Mouse (Mus musculus) limb, embryonic 15.5 days (tissue): Measurements from ENCODE around the gene Unc5c. TPM values are rescaled to one million over a fixed set of nuclear protein-coding genes. Genes with fewer than 3 reads are reported as not detected.

Experiments used
- ATAC-seq: fragments of 200-750 bp; cut with Nextera tagmentation; 2 replicates; pipeline ENCODE4 v1.8.0; 2017; ENCODE audit warnings: low read depth, moderate TSS enrichment; ENCODE audit not compliant: insufficient number of reproducible peaks, low FRiP score, low TSS enrichment
- H3K27ac ChIP-seq: fragments of 300-500 bp; sonication (generic); 2 replicates; pipeline ENCODE4 v1.5.1; 2015; ENCODE audit warnings: moderate library complexity, mild to moderate bottlenecking, inconsistent platforms
- H3K27me3 ChIP-seq: fragments of 300-500 bp; sonication (generic); 2 replicates; pipeline ENCODE4 v1.6.1; 2015; ENCODE audit warnings: inconsistent platforms
- H3K36me3 ChIP-seq: fragments of 300-500 bp; sonication (generic); 2 replicates; pipeline ENCODE4 v1.6.1; 2015; ENCODE audit warnings: inconsistent platforms
- H3K4me1 ChIP-seq: fragments of 300-500 bp; sonication (generic); 2 replicates; pipeline ENCODE4 v1.6.1; 2015; ENCODE audit warnings: inconsistent platforms
- H3K4me2 ChIP-seq: fragments of 300-500 bp; sonication (generic); 2 replicates; pipeline ENCODE4 v1.6.1; 2015; ENCODE audit warnings: mild to moderate bottlenecking, inconsistent platforms
- H3K4me3 ChIP-seq: fragments of 300-500 bp; sonication (generic); 2 replicates; pipeline ENCODE4 v1.5.1; 2015; ENCODE audit warnings: mild to moderate bottlenecking, inconsistent platforms
- H3K9ac ChIP-seq: fragments of 300-500 bp; sonication (generic); 2 replicates; pipeline ENCODE4 v1.6.1; 2015; ENCODE audit warnings: inconsistent platforms
- H3K9me3 ChIP-seq: fragments of 300-500 bp; sonication (generic); 2 replicates; pipeline ENCODE4 v1.6.1; 2016; ENCODE audit warnings: inconsistent platforms
- WGBS: fragments of 180-500 bp; shearing (Covaris S2); methylation state at CpG from one replicate; pipeline ENCODE4 v1.1.7; 2015; 5-methylcytosine and 5-hydroxymethylcytosine counted together
- polyA plus RNA-seq: library from polyadenylated mRNA; unstranded; fragments of >200 nt; fragmentation: Nextera tagmentation; extraction: Ambion mirVana; gene quantifications from 2 replicates; pipeline ENCODE4 v1.2.1, GENCODE M21; 2015

Unc5c gene
- polyA plus RNA-seq, 1 experiment from 2014 or later: 7.0 TPM

DNA sequence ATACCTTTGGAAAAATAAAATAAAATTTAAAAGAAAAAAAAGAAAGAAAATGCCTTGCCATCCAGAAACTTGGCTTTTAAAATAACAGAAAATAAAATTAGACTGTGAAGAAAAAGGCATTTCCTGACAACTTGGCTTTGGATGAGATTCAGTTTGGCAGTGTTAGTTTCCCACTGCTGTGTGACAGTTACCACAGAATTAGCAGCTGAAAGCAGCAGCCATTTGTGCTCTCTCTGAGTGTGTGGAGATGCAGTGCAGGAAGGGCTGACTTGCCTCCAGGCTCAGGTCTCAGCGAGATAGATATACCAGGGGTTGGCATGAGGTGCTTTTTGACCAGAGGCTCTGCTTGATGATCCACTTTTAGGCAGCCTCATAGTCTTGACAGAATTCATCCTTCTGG, 151.7 kb downstream of the Unc5c start:
- no peak overlapping the region for H3K4me3 ChIP-seq
- H3K27ac ChIP-seq: no peak overlapping the region
- no peak for ATAC-seq
- no peak overlapping the region for H3K4me2 ChIP-seq
- H3K4me1 ChIP-seq: no peaks in the 10 kb centered on the region
- H3K27me3 ChIP-seq: no peaks in the 10 kb centered on the region
- H3K9me3 ChIP-seq: no peaks in the 10 kb centered on the region
- H3K9ac ChIP-seq: no peak overlapping the region
- no peaks in the 10 kb centered on the region for H3K36me3 ChIP-seq
- WGBS: 47% methylated on average over 1 of the region's 1 CpGs

DNA sequence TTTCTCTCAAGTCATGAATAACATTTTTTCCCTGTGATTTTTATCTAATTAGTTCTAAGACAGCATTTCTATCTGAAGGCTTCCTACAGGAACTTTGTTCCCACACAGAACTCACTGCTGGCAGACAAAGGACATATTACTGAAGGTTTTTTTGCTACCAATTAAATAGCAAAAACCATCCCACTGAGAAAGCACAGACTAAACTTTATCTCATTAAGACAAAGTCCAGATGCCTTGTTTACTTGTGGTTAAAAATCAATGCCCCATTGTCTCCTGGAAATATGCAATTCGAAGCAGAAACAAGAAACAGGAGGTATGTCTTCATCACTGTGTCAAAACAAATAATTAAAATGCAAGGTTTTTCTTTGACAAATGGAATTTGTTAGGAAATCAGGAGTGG, 153.7 kb downstream of the Unc5c start:
- 68% methylated on average over 1 of the region's 1 CpGs for WGBS

DNA sequence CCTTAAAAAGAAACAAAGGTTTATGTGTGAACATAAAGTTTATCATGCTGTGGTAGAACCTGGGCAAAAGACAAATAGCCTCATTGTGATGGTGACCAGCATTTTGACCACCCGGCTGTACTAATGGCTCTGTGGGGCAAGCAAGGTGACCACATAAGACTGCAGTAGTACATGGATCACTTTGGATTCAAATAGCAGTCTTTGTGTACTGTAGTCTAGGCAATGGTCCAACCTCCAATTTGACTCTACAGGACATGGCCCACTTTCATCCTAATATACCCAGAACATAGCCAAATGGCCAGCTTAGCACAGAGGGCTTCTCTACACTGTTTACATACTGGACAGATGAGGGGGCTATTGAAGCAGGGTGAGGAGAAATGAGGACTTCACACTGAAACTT, 156.5 kb downstream of the Unc5c start:
- Histone ChIP-seq H3K4me2 (no peak overlapping the region), H3K4me1 (no peaks in the 10 kb centered on the region), H3K27me3 (no peaks in the 10 kb centered on the region), H3K9ac (no peak overlapping the region), H3K36me3 (no peaks in the 10 kb centered on the region), H3K4me3 (no peak overlapping the region), H3K9me3 (no peaks in the 10 kb centered on the region), H3K27ac (no peak overlapping the region)
- peak; percentile 35; the same call in 1 of the 2 replicates for ATAC-seq
- WGBS: 78% methylated on average over 1 of the region's 1 CpGs

More for the DNA sequence above, 153.7 kb downstream of the Unc5c start:
- no peak overlapping the region for H3K4me3 ChIP-seq
- no peak for ATAC-seq
- no peaks in the 10 kb centered on the region for H3K36me3 ChIP-seq
- H3K9me3 ChIP-seq: no peaks in the 10 kb centered on the region
- H3K27me3 ChIP-seq: no peaks in the 10 kb centered on the region
- H3K9ac ChIP-seq: no peak overlapping the region
- no peaks in the 10 kb centered on the region for H3K4me1 ChIP-seq
- no peak overlapping the region for H3K27ac ChIP-seq
- H3K4me2 ChIP-seq: no peak overlapping the region

DNA sequence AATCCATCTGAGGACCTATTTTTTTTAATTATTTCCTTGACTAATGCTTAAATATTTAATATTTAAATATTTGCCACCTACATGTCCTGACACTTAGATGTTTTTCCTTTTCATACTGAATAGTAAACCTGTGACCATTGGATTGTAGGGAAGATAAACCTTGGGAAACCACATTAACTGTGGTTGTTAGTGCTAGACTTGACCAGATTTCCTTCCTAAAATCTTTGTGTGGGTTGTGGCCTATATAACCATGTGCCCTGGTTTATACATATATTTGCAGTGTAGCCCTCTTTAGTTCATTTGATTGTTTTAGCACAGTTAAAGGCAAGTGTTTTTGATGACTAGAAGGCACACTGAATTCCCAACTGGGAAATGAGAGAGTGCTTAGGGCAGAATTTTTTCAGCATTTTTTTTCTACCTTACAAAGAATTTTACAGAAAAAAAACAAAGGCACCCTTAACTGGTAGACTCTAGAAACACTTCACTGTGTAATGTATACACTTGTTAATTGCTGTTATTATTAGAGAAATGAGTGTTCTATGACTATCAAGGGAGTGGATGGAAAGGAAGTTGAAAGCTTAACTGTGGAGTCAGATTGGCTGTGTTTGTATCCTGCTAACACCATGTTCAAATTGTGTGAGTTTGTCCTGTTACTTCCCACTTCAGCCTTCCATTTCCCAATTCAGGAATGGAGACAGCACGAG, 162.1 kb downstream of the Unc5c start:
- 57% methylated on average over 1 of the region's 1 CpGs for WGBS

GRCm38 (mm10) chr3:141627639-141627977, 162.6 kb downstream of the Unc5c start:
- WGBS: 70% methylated on average over 5 of the region's 5 CpGs
- H3K4me1 ChIP-seq: no peaks in the 10 kb centered on the region
- H3K9ac ChIP-seq: no peak overlapping the region

More for the DNA sequence above, 162.1 kb downstream of the Unc5c start:
- Histone ChIP-seq H3K4me3 (no peak overlapping the region), H3K36me3 (no peaks in the 10 kb centered on the region), H3K27me3 (no peaks in the 10 kb centered on the region), H3K4me2 (no peak overlapping the region), H3K9ac (no peak overlapping the region), H3K9me3 (no peaks in the 10 kb centered on the region), H3K4me1 (no peaks in the 10 kb centered on the region), H3K27ac (no peak overlapping the region)
- ATAC-seq: no peak

DNA sequence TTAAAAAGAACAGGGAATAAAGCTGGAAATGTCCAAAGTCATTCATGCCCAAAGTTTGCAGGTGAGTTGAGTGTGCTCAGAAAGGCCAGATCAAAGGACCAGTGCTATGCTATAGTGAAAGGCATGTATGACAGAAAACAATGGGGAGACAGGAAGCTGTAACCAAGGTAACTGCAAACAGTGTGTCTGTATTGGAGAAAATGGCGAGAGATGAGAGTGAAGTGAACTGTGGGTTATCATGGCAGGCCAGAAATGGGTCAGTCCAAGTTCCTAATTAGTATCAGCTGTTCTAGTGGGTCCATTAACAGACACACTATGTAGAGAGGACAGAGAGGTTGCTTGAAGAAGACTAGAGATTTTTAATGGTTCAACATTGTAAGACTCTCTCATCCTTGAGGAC, 164.4 kb downstream of the Unc5c start:
- Histone ChIP-seq H3K9me3 (no peaks in the 10 kb centered on the region), H3K27ac (no peak overlapping the region), H3K4me3 (no peak overlapping the region), H3K36me3 (no peaks in the 10 kb centered on the region), H3K4me2 (no peak overlapping the region), H3K4me1 (no peaks in the 10 kb centered on the region), H3K27me3 (no peaks in the 10 kb centered on the region), H3K9ac (no peak overlapping the region)
- ATAC-seq: no peak
- 52% methylated on average over 1 of the region's 1 CpGs for WGBS

More at GRCm38 (mm10) chr3:141627639-141627977, 162.6 kb downstream of the Unc5c start:
- Histone ChIP-seq H3K27ac (no peak overlapping the region), H3K27me3 (no peaks in the 10 kb centered on the region), H3K4me2 (no peak overlapping the region), H3K36me3 (no peaks in the 10 kb centered on the region), H3K4me3 (no peak overlapping the region), H3K9me3 (no peaks in the 10 kb centered on the region)
- no peak for ATAC-seq

GRCm38 (mm10) chr3:141637900-141638299, 172.9 kb downstream of the Unc5c start:
- no peaks in the 10 kb centered on the region for H3K9me3 ChIP-seq
- WGBS: 74% methylated on average over 1 of the region's 1 CpGs

DNA sequence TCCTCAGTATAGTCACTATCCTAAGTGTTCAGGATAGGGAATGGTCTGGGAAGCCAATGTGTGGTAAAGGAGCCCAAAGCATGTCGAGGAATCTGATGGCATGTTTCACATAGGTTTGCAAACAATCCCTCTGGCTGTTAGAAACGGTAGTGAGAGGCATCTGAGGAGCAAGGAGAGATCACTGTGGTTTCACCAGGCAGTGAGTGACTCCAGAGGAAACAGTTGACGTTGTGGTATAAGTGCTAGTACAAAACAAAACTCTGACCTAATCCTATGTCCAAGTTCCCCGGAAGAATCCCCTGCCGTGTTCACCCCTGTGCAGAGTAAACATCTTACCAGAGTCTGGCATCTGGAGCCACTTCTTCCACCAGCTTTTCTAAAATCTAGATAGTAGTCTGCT, 179.2 kb downstream of the Unc5c start:
- H3K4me3 ChIP-seq: no peak overlapping the region
- H3K9ac ChIP-seq: no peak overlapping the region
- H3K27me3 ChIP-seq: no peaks in the 10 kb centered on the region
- H3K9me3 ChIP-seq: no peaks in the 10 kb centered on the region
- no peaks in the 10 kb centered on the region for H3K36me3 ChIP-seq
- no peaks in the 10 kb centered on the region for H3K4me1 ChIP-seq
- WGBS: 66% methylated on average over 5 of the region's 5 CpGs
- no peak overlapping the region for H3K4me2 ChIP-seq
- no peak for ATAC-seq
- H3K27ac ChIP-seq: no peak overlapping the region

More at GRCm38 (mm10) chr3:141637900-141638299, 172.9 kb downstream of the Unc5c start:
- no peaks in the 10 kb centered on the region for H3K27me3 ChIP-seq
- no peak overlapping the region for H3K27ac ChIP-seq
- no peak for ATAC-seq
- no peak overlapping the region for H3K9ac ChIP-seq
- H3K4me1 ChIP-seq: no peaks in the 10 kb centered on the region
- H3K4me3 ChIP-seq: no peak overlapping the region
- H3K4me2 ChIP-seq: no peak overlapping the region
- H3K36me3 ChIP-seq: no peaks in the 10 kb centered on the region

GRCm38 (mm10) chr3:141646588-141646987, 181.6 kb downstream of the Unc5c start:
- Histone ChIP-seq H3K4me2 (no peak overlapping the region), H3K4me1 (no peaks in the 10 kb centered on the region), H3K4me3 (no peak overlapping the region), H3K36me3 (no peaks in the 10 kb centered on the region), H3K27ac (no peak overlapping the region), H3K9ac (no peak overlapping the region), H3K27me3 (no peaks in the 10 kb centered on the region), H3K9me3 (no peaks in the 10 kb centered on the region)
- ATAC-seq: no peak
- 86% methylated on average over 2 of the region's 2 CpGs for WGBS

DNA sequence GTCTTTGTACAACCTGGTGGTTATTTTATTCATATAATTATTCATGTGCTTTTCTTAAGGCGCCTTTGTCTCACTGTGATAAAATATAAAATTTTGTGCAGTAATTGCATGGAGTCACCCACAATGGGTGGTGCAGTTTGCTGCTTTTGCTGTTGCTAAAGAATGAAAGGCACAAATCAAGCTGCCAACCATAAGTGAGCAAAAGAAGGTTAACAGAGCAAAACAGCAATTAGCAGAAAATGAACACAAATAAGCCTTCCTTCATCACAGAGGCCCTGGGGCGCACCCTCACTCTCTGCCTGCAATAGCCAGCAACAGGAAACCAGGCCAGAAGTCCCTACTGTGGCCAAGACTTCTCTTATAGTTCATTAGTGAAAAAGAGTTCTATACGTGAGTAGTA, 185.6 kb downstream of the Unc5c start:
- no peaks in the 10 kb centered on the region for H3K9me3 ChIP-seq
- H3K36me3 ChIP-seq: no peaks in the 10 kb centered on the region
- 72% methylated on average over 3 of the region's 3 CpGs for WGBS
- no peak overlapping the region for H3K4me3 ChIP-seq
- H3K27me3 ChIP-seq: no peaks in the 10 kb centered on the region
- no peak overlapping the region for H3K4me2 ChIP-seq
- H3K4me1 ChIP-seq: no peaks in the 10 kb centered on the region
- H3K27ac ChIP-seq: no peak overlapping the region
- no peak overlapping the region for H3K9ac ChIP-seq
- ATAC-seq: no peak

- Histone ChIP-seq H3K4me1 (0 out of 2 replicates have a peak, but pooled peaks cover 1% of the 10 kb centered on the region), H3K9me3 (no peaks in the 10 kb centered on the region), H3K9ac (no peak overlapping the region), H3K27ac (no peak overlapping the region), H3K27me3 (no peaks in the 10 kb centered on the region), H3K4me2 (no peak overlapping the region), H3K36me3 (no peaks in the 10 kb centered on the region), H3K4me3 (no peak overlapping the region)
- no peak for ATAC-seq
- WGBS: 86% methylated on average over 1 of the region's 1 CpGs
Measured at GRCm38 (mm10) chr3:141653915-141654314, 188.9 kb downstream of the Unc5c start.

DNA sequence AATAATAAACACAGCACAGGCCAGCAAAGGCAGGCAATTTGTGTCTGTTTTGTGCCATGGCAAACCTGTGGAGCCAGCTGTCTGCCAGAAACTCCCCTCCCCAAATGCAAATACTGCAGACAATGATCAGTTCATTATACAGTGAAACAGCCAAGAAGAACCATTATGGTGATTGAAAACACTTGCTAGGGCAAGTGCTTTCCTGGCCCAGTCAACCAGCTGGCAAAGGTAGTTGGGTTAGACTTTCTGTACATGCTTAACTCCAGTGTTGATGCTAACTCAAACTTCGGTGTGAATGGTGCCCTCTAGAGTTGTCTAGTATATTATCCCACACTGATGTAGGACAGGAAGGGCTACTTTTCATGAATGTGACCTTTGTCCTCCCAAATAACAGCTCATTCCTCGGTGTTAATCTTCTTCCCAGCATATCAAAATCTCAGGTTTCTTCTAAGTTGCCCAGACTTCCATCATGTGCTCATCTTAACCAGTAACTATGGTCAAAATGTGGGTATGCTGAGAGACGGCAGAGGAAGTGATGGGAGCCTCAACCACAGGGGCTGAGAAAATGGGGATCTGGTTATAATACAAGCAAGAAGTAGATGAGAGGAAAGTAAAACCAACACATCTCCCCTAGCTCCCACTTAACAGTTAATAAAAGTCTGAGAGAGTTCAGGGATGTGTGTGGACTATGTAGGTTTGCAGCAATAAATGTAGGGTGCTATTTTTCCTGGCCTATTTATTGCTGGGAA, 194.2 kb downstream of the Unc5c start:
- H3K4me3 ChIP-seq: no peak overlapping the region
- 41% methylated on average over 3 of the region's 3 CpGs for WGBS
- no peak overlapping the region for H3K27ac ChIP-seq
- no peaks in the 10 kb centered on the region for H3K27me3 ChIP-seq
- H3K36me3 ChIP-seq: no peaks in the 10 kb centered on the region
- H3K9ac ChIP-seq: no peak overlapping the region
- 0 out of 2 replicates have a peak, but pooled peaks cover 5% of the 10 kb centered on the region for H3K4me1 ChIP-seq
- H3K4me2 ChIP-seq: no peak overlapping the region
- no peaks in the 10 kb centered on the region for H3K9me3 ChIP-seq
- no peak for ATAC-seq
